Mouse (Mus musculus) erythroblast, embryonic 14.5 days (primary cell): ENCODE results near the gene Tvp23b.

Experiments
- GATA1 ChIP-seq: IDR thresholded peaks from 2 replicates; pipeline ENCODE4 v1.6.1; 2012; ENCODE audit warnings: low read length, inconsistent platforms, mixed read lengths
- TAL1 ChIP-seq: IDR thresholded peaks from 3 replicates; pipeline ENCODE4 v1.6.1; 2012; ENCODE audit warnings: low read length, inconsistent platforms, mixed read lengths

- TF ChIP-seq GATA1: no peak
- TF ChIP-seq TAL1: no peak
Measured at GRCm38 (mm10) chr11:62955186-62955585, 75.9 kb downstream of the Tvp23b start.
